Mouse (Mus musculus) naive thymus-derived CD4-positive, alpha-beta T cell, adult 2 months (primary cell): ENCODE measurements around the gene Pde4d.

Source experiments
- DNase-seq: peaks from one replicate; pipeline ENCODE4 v3.0.0-alpha.2; 2011; ENCODE audit warnings: low read depth

Pde4d gene

DNA sequence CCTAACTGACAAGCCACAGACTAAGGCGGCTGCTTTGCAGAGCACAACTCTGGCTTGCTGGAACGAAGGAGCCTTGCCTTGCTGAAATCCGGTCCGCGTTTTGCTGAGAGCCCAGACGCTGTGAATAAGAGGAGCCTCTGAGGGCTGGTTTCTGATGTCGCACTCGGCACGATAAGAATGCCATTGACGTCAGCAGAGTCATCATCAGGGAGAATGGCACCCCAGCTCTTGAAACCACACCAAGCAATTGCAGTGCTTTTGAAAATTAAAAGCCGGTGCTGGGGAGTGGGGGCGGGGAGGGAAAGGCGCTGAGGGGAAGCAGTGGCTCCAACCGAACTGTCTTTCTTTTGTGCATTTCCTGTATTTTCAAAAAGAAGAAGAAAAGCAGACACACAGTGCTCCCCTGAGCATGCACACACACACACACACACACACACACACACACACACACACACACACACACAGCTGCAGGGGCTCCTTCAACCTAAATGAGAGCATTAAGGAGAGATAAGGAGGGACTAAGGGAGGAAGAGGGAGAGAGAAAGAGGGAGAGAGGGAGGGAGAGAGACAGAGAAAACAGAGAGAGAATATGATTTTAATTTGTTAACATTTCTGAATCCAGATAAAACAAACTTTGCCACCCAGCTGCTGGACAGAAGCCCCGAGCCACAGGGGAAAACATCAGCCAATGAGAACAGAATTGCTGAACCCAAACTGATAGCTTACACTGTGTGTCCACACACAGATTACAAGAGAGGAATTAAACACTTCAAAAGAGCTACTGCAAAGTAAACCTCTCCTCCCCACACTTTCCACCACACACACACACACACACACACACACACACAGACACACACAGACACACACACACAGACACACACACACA is 1372.9 kb downstream of the Pde4d start:
- peak; percentile 98 for DNase-seq

- peak; percentile 72 for DNase-seq
Measured at GRCm38 (mm10) chr13:109823307-109824031, 1373.7 kb downstream of the Pde4d start.

DNA sequence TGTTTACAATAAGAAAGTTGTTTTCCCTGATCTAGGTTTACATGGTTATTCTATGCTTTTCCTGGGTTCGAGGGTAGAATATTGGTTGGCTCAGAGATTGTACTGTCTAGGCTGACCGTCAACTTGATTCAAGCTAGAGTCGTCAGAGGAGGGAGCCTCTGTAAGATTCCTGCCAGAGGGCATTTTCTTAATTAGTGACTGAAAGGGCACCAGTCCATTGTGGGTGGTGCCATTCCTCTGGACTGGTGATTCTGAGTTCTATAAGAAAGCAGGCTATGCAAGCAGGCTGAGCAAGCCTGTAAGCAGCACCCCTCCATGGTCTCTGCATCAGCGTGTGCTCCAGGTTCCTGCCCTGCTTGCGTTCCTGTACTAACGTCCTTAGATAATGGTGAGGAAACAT is 1376.1 kb downstream of the Pde4d start:
- no peak for DNase-seq

DNA sequence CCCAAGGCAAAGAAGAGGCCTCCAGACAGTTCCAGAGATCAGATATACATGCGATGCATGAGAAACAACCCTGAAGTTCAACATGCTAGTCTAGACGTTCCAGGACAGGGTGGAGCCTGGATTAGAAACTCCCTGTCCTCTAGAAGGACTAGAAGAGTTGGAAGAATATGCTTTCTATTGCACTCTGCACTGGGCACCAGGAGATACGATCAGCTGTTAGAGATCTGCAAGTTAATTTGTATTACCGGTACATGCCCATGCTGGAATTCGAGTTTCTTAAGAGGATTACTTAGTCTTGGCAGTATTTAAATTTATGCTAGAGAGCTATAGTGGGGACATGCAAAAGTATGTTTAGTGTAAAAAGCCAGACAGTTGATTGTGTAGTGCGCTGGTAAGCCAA is 1377.6 kb downstream of the Pde4d start:
- no peak for DNase-seq

- DNase-seq: no peak
Measured at GRCm38 (mm10) chr13:109827909-109828308, 1378.2 kb downstream of the Pde4d start.

DNA sequence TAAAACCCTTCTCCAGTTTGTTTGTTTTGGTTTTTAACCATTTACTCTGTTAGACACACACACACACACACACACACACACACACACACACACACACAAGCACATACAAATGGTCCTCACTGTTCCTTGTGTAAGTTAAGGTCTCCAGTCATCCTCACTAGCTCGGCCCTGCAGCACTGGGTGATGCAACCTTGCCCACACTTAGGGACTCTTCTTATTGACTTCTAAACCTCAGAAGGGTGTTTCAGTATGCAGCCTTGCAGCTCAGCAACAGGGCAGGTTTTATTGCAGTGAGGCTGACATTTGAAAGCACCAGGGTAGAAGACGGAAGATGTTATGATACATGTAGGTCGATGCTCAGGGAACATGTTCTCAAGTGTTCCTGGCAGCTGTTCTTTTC is 1379.7 kb downstream of the Pde4d start:
- no peak for DNase-seq

GRCm38 (mm10) chr13:109834935-109835334 is 1385.2 kb downstream of the Pde4d start:
- no peak for DNase-seq

GRCm38 (mm10) chr13:109837453-109837852 is 1387.7 kb downstream of the Pde4d start:
- peak; percentile 90 for DNase-seq

DNA sequence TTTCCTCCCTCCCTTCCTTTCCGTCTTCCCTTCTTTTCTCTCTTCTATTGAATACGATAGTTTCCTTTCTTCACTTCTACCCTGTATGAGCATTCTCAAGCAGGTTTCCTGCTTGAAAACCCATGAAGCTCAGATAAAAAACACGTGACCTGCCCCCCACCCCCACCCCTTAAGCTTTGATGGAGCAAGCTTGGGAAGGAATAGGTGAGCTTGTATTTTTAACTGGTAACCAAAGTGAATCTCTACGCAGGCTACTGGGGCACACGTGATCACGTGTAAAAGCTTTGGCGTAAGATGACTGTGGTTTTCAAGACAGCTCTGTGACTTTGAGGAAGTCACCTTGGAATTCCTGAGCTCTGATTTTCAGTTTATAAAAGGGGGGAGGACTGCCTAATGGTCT is 1388.2 kb downstream of the Pde4d start:
- peak; percentile 89 for DNase-seq

- DNase-seq: no peak
Measured at GRCm38 (mm10) chr13:109840251-109840650, 1390.5 kb downstream of the Pde4d start.

DNA sequence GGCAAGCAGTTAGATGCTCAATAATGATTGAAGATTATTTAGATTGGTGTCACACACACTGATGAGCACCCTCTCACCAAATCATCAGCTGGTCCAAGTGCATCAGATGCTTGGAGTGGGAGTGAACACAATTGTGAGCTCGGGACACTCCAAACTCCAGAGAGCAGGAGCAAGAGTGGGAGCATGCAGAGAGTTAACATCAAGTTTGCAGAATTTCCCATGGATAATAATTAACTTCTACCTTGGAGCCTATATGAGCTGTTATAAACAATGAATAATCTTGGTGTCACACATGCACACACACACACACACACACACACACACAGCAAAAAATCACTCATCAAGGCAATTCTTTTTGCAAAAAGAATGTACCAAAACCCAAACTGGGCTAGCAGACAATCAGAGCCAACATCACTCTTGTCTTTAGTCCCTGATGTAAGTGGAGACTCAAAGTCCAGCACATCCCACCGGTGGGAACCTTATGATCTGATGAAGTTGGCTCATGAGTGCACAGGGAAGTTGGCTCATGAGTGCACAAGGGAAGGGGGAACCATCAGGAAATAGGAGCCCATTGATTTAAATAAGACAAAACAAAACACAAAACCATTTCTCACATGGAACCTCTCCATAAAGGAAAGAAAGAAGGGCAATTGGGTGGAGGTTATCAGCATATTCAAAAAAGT is 1391.5 kb downstream of the Pde4d start:
- DNase-seq: no peak

GRCm38 (mm10) chr13:109842982-109843381 is 1393.2 kb downstream of the Pde4d start:
- peak; percentile 55 for DNase-seq

- DNase-seq: peak; percentile 67
Measured at GRCm38 (mm10) chr13:109844828-109845227, 1395.1 kb downstream of the Pde4d start.

- DNase-seq: no peak
Measured at GRCm38 (mm10) chr13:109863826-109864225, 1414.1 kb downstream of the Pde4d start.

DNA sequence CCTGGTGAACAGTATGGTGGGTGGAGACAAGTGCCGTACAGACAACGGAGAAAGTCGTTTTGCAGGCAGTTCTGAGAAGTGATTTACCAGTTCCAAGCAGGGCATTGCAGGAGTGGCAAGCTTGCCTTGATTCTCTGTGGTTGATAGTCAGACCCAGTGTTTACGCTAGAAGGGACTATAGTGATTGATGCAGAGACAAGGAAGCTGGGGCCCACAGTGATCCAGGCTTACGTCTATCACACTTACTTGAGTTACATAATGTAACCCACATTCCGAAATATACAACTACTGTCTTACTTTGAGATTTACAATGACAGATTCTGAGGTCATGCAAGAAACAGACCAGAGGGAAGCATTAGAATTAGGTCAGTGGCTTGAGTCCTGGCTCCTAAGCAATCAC is 1414.6 kb downstream of the Pde4d start:
- no peak for DNase-seq

- no peak for DNase-seq
Measured at GRCm38 (mm10) chr13:109880392-109880791, 1430.6 kb downstream of the Pde4d start.

DNA sequence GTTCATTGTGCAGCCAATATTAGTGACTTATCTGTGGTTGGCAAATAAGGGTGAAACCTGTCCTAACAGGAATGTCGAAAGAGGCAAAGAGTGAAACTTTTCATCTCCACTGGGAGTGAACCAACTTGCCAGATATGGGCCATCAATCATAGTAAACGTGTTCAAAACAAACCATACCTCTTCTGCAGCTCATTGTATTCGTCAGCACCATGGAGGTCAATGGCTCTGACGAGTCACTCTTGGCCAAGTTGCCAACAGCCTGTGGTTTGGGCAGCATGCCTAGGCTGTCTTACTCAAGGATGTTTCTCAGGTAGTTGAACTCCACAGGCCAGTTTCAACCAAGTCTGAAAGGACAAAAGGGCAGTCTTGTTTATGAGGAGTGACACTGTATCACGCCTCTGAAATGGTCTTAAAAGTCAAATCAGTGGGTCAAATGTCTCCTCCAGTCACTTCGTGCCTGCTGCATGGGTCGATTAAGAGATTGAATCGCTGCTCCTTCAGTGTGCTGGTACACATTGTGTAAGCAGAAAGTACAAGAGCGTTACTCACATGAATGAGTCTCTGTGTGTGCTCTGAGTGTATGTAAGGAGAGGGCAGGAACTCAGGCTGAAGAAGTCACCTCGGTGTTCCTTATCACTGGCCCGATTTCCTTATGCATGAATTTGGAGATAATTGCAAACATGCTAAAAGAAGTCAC is 1431.6 kb downstream of the Pde4d start:
- no peak for DNase-seq

GRCm38 (mm10) chr13:109883636-109884035 is 1433.9 kb downstream of the Pde4d start:
- no peak for DNase-seq

DNA sequence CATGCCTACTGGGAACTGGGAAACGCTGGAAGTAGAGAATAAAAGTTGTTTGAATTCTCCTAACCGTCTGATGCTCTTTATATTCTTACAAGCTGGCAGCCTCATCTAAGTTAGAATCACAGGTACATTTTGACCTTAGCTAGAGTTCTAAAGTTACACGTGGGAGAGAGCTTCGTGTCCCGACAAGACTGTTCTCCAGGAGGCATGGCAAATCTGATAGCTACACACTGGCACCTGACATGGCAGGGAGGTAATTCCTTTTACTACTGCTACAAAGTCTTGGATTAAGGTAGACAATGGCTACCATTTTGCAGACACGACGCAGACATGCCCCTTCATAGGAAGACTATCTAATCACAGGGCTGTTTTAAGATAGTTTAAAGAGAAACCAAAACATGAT is 1435.1 kb downstream of the Pde4d start:
- DNase-seq: no peak

DNA sequence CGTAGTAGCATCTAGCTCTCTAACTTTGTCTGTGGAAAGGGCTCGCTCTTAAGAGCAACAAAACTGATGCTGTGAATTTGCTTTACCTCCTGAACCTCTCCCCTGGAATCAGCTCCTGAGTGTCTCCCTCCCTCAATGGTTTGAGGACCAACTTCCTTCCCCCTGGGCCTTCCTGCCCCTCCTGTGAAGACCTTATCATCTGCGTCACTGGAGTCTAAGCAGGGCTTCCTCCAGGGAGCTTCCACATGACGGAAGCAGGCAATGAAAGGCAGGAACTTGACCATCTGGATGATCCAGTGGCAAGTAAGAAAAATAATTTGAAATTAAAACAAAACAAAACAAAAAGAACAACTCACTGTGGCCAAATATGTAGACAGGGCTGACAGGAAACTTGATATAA is 1438.5 kb downstream of the Pde4d start:
- no peak for DNase-seq

DNA sequence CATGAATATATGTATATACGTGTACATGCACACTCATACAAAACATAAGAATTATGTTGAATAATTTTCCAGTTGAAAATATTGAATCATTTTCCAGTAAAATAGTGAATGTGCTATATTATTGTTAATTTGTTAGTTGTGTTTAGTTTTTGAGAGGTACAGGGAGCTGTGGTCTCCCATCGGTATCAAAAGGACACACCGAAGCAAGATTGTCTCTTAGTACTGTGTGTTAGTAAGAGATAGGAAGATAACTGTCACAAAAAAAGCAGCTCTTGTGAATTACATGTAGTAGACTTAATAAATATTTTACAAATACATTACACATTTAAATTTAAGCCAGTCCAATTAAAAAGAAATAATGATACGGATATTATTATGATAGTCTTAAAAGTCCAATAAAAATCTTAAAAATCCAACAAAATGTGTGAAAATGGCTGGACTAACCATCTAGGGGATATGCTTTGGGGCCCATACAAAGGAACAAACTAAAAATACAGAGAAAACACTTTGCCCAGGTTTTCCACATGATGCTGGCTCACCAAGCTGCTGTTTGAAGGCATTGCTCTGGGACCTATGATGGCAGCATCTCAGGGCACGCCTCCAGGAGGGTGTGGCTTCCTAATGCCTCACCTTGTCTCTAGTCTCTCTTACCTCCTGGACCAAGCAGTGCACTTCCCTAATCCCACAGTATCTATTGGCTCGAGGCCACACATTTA is 1441.6 kb downstream of the Pde4d start:
- DNase-seq: no peak

DNA sequence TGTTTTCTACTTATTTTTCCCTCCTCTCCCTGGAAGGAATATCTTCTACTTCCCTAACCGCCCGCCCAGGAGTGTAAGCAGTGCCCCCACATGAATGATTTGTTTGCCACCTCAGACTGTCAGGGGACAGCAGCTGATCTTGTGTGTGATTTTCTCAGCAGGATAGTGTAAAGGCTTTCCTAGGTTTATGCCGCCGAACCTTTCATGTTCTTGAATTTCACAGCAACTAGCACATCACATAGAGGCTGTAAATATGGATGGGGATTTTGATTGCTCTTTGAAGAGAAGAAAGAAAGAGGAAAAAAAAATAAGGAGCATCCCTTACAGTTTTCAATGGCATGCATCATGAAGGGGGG is 1442.1 kb downstream of the Pde4d start:
- DNase-seq: no peak
